ENCODE assay signal across 9 mouse cellular contexts in genomic region chr14:48120752-48121528, GRCm38 (mm10). TPM values are rescaled to one million over a fixed set of nuclear protein-coding genes. Genes with fewer than 3 reads are reported as not detected.
DNase-seq lines count a peak whose midpoint lies in the region; ATAC-seq and TF ChIP-seq lines count a peak whose summit lies in the region.
"Had no signal": no experiment of that assay in that cellular context is flagged by ENCODE, and none has a peak within 500 bp of the region (broad histone marks: within the 10 kb centered on the region; RNA-seq: fewer than 3 reads in every experiment).

Gene Peli2 (plus strand): TSS chr14:48120823.

- H3K9me3 ChIP-seq in forebrain, embryonic 13.5 days (replicated peaks) = no peaks in the 10 kb centered on the region
- H3K9me3 ChIP-seq in heart, embryonic 14.5 days (ENCODE audit: control insufficient read depth, low read length) = no peaks in the 10 kb centered on the region
- H3K9me3 ChIP-seq in kidney, embryonic 16.5 days (ENCODE audit: low read length) = no peaks in the 10 kb centered on the region
- H3K9me3 ChIP-seq in midbrain, embryonic 16.5 days (replicated peaks; ENCODE audit: control insufficient read depth, low read length, poor library complexity, severe bottlenecking) = no peaks in the 10 kb centered on the region

- no peak for TF ChIP-seq CTCF in liver, adult 2 months (IDR thresholded peaks at IDR 0.05; ENCODE audit: low read depth, low read length)

- 0% methylated on average over 79 of the region's 117 CpGs for WGBS in forebrain, embryonic 13.5 days
- under 1% methylated on average over 86 of the region's 117 CpGs for WGBS in heart, embryonic 14.5 days
- under 1% methylated on average over 97 of the region's 117 CpGs for WGBS in kidney, embryonic 16.5 days
- under 1% methylated on average over 109 of the region's 117 CpGs for WGBS in liver, adult 2 months
- under 1% methylated on average over 89 of the region's 117 CpGs for WGBS in midbrain, embryonic 16.5 days

- peaks cover 10% of the 10 kb centered on the region; the same call in 1 of the 2 replicates for H3K79me2 ChIP-seq in liver, adult 2 months (ENCODE audit: control insufficient read depth, insufficient read depth, low read length)

- peak within 1 kb of the TSS; percentile 77 for H3K4me2 ChIP-seq in forebrain, embryonic 13.5 days
- peak within 1 kb of the TSS; percentile 95 for H3K4me2 ChIP-seq in heart, embryonic 14.5 days (ENCODE audit: low read length)
- peak within 1 kb of the TSS; percentile 92 for H3K4me2 ChIP-seq in kidney, embryonic 16.5 days (replicated peaks; ENCODE audit: low read depth, low read length)
- peak within 1 kb of the TSS; percentile 97 for H3K4me2 ChIP-seq in midbrain, embryonic 16.5 days (ENCODE audit: low read length)

- no peaks in the 10 kb centered on the region for H3K36me3 ChIP-seq in forebrain, embryonic 13.5 days (ENCODE audit: poor library complexity, severe bottlenecking)
- H3K36me3 ChIP-seq in heart, embryonic 14.5 days (ENCODE audit: control insufficient read depth, insufficient read depth, low read length) = no peaks in the 10 kb centered on the region
- H3K36me3 ChIP-seq in kidney, embryonic 16.5 days (ENCODE audit: insufficient read depth, low read length) = no peaks in the 10 kb centered on the region
- H3K36me3 ChIP-seq in liver, adult 2 months (ENCODE audit: control insufficient read depth, insufficient read depth, low read length) = no peaks in the 10 kb centered on the region
- no peaks in the 10 kb centered on the region for H3K36me3 ChIP-seq in midbrain, embryonic 16.5 days (ENCODE audit: control insufficient read depth, insufficient read depth, low read length)

- TF ChIP-seq POLR2A in liver, adult 2 months (IDR thresholded peaks at IDR 0.05; ENCODE audit: extremely low read depth, insufficient read depth, low read length) = 0 out of 2 replicates have a peak, but pooled peaks have one; percentile 21

- 0 out of 2 replicates have a peak, but pooled peaks cover 5% of the 10 kb centered on the region for H3K27me3 ChIP-seq in forebrain, embryonic 13.5 days
- peaks cover 29% of the 10 kb centered on the region for H3K27me3 ChIP-seq in heart, embryonic 14.5 days (ENCODE audit: control insufficient read depth, insufficient read depth, low read length)
- H3K27me3 ChIP-seq in kidney, embryonic 16.5 days (ENCODE audit: insufficient read depth, low read length) = peaks cover 10% of the 10 kb centered on the region
- no peaks in the 10 kb centered on the region for H3K27me3 ChIP-seq in liver, adult 2 months (ENCODE audit: control insufficient read depth, insufficient read depth, low read length)
- H3K27me3 ChIP-seq in midbrain, embryonic 16.5 days (ENCODE audit: control insufficient read depth, insufficient read depth, low read depth, low read length) = no peaks in the 10 kb centered on the region
- H3K27me3 ChIP-seq: CH12.LX had no signal

- DNase-seq in 3T3-L1 (ENCODE audit: low read depth, low spot score) = peak; percentile 38
- peak; percentile 52 for DNase-seq in liver, adult 2 months (ENCODE audit: extremely low read depth, low read depth, low spot score)
- peak; percentile 44 for DNase-seq in testis, postnatal 14 days (ENCODE audit: low spot score)

- peak within 1 kb of the TSS; percentile 90 for H3K9ac ChIP-seq in forebrain, embryonic 13.5 days
- H3K9ac ChIP-seq in heart, embryonic 14.5 days (ENCODE audit: low read length) = peak within 1 kb of the TSS; percentile 80
- H3K9ac ChIP-seq in kidney, embryonic 16.5 days (replicated peaks; ENCODE audit: low read length) = peak within 1 kb of the TSS; percentile 88
- H3K9ac ChIP-seq in liver, adult 2 months (ENCODE audit: low read depth, low read length) = peak within 1 kb of the TSS; percentile 99
- H3K9ac ChIP-seq in midbrain, embryonic 16.5 days (ENCODE audit: low read depth, low read length) = peak within 1 kb of the TSS; percentile 85

- peak within 1 kb of the TSS; percentile 77 for H3K27ac ChIP-seq in brown adipose tissue, adult 24 weeks (replicated peaks; ENCODE audit: low read depth, low read length)
- peak within 1 kb of the TSS; percentile 85 for H3K27ac ChIP-seq in forebrain, embryonic 13.5 days
- H3K27ac ChIP-seq in heart, embryonic 14.5 days (replicated peaks in 1 of 2; ENCODE audit: control insufficient read depth in 1 of 2, insufficient read depth in 1 of 2, low read depth in 2 of 2, low read length in 2 of 2) = peak within 1 kb of the TSS; percentile 29 to 59
- peak within 1 kb of the TSS; percentile 82 for H3K27ac ChIP-seq in kidney, embryonic 16.5 days (ENCODE audit: low read length)
- peak within 1 kb of the TSS; percentile 81 for H3K27ac ChIP-seq in liver, adult 2 months (replicated peaks; ENCODE audit: insufficient read depth, low read depth, low read length)
- peak within 1 kb of the TSS; percentile 77 for H3K27ac ChIP-seq in midbrain, embryonic 16.5 days (ENCODE audit: low read length)

- peak within 1 kb of the TSS; percentile 100 for H3K4me3 ChIP-seq in brown adipose tissue, adult 24 weeks (ENCODE audit: insufficient read depth, low read depth, low read length)
- H3K4me3 ChIP-seq in forebrain, embryonic 13.5 days = peak within 1 kb of the TSS; percentile 85
- H3K4me3 ChIP-seq in heart, embryonic 14.5 days (ENCODE audit: control insufficient read depth in 1 of 2, insufficient read depth in 1 of 2, low read depth in 1 of 2, low read length in 2 of 2) = peak within 1 kb of the TSS; percentile 86 to 89
- H3K4me3 ChIP-seq in kidney, embryonic 16.5 days (ENCODE audit: low read length) = peak within 1 kb of the TSS; percentile 84
- H3K4me3 ChIP-seq in liver, adult 2 months (ENCODE audit: insufficient read depth, low read depth, low read length) = peak within 1 kb of the TSS; percentile 97
- H3K4me3 ChIP-seq in midbrain, embryonic 16.5 days (ENCODE audit: low read depth, low read length) = peak within 1 kb of the TSS; percentile 84

- no peaks in the 10 kb centered on the region for H3K4me1 ChIP-seq in brown adipose tissue, adult 24 weeks (ENCODE audit: control insufficient read depth, insufficient read depth, insufficient read length, low read length)
- H3K4me1 ChIP-seq in forebrain, embryonic 13.5 days = peaks cover 66% of the 10 kb centered on the region
- peaks cover 0 to 2% of the 10 kb centered on the region in 2 experiments; a peak in 1 of 4 replicates for H3K4me1 ChIP-seq in heart, embryonic 14.5 days (ENCODE audit: control insufficient read depth in 2 of 2, insufficient read depth in 2 of 2, low read length in 2 of 2)
- peaks cover 37% of the 10 kb centered on the region for H3K4me1 ChIP-seq in kidney, embryonic 16.5 days (ENCODE audit: insufficient read depth, low read length)
- peaks cover 6% of the 10 kb centered on the region for H3K4me1 ChIP-seq in liver, adult 2 months (ENCODE audit: control insufficient read depth, insufficient read depth, low read length)
- H3K4me1 ChIP-seq in midbrain, embryonic 16.5 days (ENCODE audit: control insufficient read depth, insufficient read depth, low read length) = peaks cover 30% of the 10 kb centered on the region

- ATAC-seq in forebrain, embryonic 13.5 days = peak; percentile 76
- peak; percentile 63 for ATAC-seq in heart, embryonic 14.5 days (ENCODE audit: insufficient number of reproducible peaks, insufficient read depth, low FRiP score, low read depth)
- peak; percentile 90 for ATAC-seq in kidney, embryonic 16.5 days (ENCODE audit: low FRiP score, low TSS enrichment)
- ATAC-seq in midbrain, embryonic 16.5 days = peak; percentile 83

RNA-seq across cellular contexts. Expression of gene Peli2, which starts in this region (rescaled TPM):
- polyA plus RNA-seq in brown adipose tissue, adult 24 weeks (2012; ENCODE audit: insufficient read depth, insufficient read length, missing spikeins) = 18.2 and 23.7 TPM in 2 replicates
- polyA plus RNA-seq in forebrain, embryonic 13.5 days (2015; fragmentation: Nextera tagmentation; extraction: Ambion mirVana) = 8.4 and 8.5 TPM in 2 replicates
- 3.4 and 5.0 TPM in 2 replicates for polyA plus RNA-seq in heart, embryonic 14.5 days (2014; fragmentation: Nextera tagmentation; extraction: Ambion mirVana)
- polyA plus RNA-seq in kidney, embryonic 16.5 days (2015; fragmentation: Nextera tagmentation; extraction: Ambion mirVana) = 8.6 and 9.4 TPM in 2 replicates
- total RNA-seq in liver, adult 2 months (2014; rRNA removed) = 14.7 and 16.8 TPM in 2 replicates
- polyA plus RNA-seq in liver, adult 2 months (2012; rRNA removed) = 12.7 and 13.3 TPM in 2 replicates
- polyA plus RNA-seq in midbrain, embryonic 16.5 days (2015; fragmentation: Nextera tagmentation; extraction: Ambion mirVana) = 4.6 and 5.0 TPM in 2 replicates
- total RNA-seq: CH12.LX had no signal

Comparison
In these comparisons a context has a peak if more than half of its experiments do, and no peak if none do; other contexts are left out.
1. Peak in every context shown above with its lines: DNase-seq, ATAC-seq, H3K4me3 ChIP-seq and H3K27ac ChIP-seq.